Comparison of ENCODE assay signal across 10 mouse cellular contexts in the genomic region with DNA sequence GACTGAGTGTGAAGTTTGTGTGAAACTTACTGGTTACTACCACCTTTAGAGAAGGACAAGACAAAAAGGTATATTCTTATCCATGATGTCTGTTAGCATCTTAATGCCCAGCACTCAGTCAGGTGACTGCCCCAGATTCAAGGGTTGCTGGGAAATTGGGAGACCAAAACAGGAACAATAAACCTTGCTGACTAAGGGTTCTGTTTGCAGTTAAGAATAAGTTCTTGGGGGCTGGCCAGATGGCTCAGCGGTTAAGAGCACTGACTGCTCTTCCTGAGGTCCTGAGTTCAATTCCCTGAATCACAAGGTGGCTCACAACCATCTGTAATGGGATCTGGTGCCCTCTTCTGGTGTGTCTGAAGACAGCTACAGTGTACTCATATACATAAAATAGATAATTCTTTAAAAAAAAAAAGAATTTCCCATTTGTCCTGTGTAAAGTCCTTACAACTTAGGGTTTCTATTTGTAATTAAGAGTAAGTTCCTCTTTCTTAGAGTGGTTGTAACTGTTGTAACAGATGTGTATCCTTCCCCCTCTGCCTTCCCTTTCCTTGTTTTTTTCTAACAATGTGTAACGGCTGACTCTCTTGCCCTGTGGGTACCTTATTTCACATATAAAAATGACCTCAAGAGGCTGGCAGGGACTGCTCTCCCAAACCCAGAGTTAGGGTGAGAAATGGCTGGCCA. TPM values are rescaled to one million over a fixed set of nuclear protein-coding genes. Genes with fewer than 3 reads are reported as not detected.
DNase-seq lines count a peak whose midpoint lies in the region; ATAC-seq and TF ChIP-seq lines count a peak whose summit lies in the region.
"Had no signal": no experiment of that assay in that cellular context is flagged by ENCODE, and none has a peak within 500 bp of the region (broad histone marks: within the 10 kb centered on the region; RNA-seq: fewer than 3 reads in every experiment).

No protein-coding gene starts in this region.

- H3K4me3 ChIP-seq in heart, embryonic 10.5 days = no peak overlapping the region
- no peak overlapping the region for H3K4me3 ChIP-seq in liver, adult 2 months (ENCODE audit: insufficient read depth, low read depth, low read length)
- H3K4me3 ChIP-seq in liver, embryonic 11.5 days (ENCODE audit: low read depth, low read length) = no peak overlapping the region
- no peak overlapping the region for H3K4me3 ChIP-seq in stomach, embryonic 15.5 days (replicated peaks)
- H3K4me3 ChIP-seq in midbrain, embryonic 16.5 days (ENCODE audit: low read depth, low read length) = no peak overlapping the region

- H3K4me1 ChIP-seq in heart, embryonic 10.5 days = peaks cover 46% of the 10 kb centered on the region
- H3K4me1 ChIP-seq in liver, adult 2 months (ENCODE audit: control insufficient read depth, insufficient read depth, low read length) = no peaks in the 10 kb centered on the region
- peaks cover 21% of the 10 kb centered on the region for H3K4me1 ChIP-seq in liver, embryonic 11.5 days (replicated peaks; ENCODE audit: control insufficient read depth, insufficient read depth, low read length)
- peaks cover 16% of the 10 kb centered on the region for H3K4me1 ChIP-seq in stomach, embryonic 15.5 days
- H3K4me1 ChIP-seq in midbrain, embryonic 16.5 days (ENCODE audit: control insufficient read depth, insufficient read depth, low read length) = peaks cover 3% of the 10 kb centered on the region

- H3K27me3 ChIP-seq in heart, embryonic 10.5 days (ENCODE audit: insufficient read depth, poor library complexity, severe bottlenecking) = no peaks in the 10 kb centered on the region
- no peaks in the 10 kb centered on the region for H3K27me3 ChIP-seq in liver, adult 2 months (ENCODE audit: control insufficient read depth, insufficient read depth, low read length)
- 0 out of 2 replicates have a peak, but pooled peaks cover 3% of the 10 kb centered on the region for H3K27me3 ChIP-seq in liver, embryonic 11.5 days (replicated peaks; ENCODE audit: control insufficient read depth, insufficient read depth, low read length)
- H3K27me3 ChIP-seq in stomach, embryonic 15.5 days (replicated peaks) = no peaks in the 10 kb centered on the region
- no peaks in the 10 kb centered on the region for H3K27me3 ChIP-seq in midbrain, embryonic 16.5 days (ENCODE audit: control insufficient read depth, insufficient read depth, low read depth, low read length)

- no peaks in the 10 kb centered on the region for H3K36me3 ChIP-seq in heart, embryonic 10.5 days
- no peaks in the 10 kb centered on the region for H3K36me3 ChIP-seq in liver, adult 2 months (ENCODE audit: control insufficient read depth, insufficient read depth, low read length)
- no peaks in the 10 kb centered on the region for H3K36me3 ChIP-seq in liver, embryonic 11.5 days (ENCODE audit: control insufficient read depth, insufficient read depth, low read length)
- no peaks in the 10 kb centered on the region for H3K36me3 ChIP-seq in stomach, embryonic 15.5 days
- H3K36me3 ChIP-seq in midbrain, embryonic 16.5 days (ENCODE audit: control insufficient read depth, insufficient read depth, low read length) = no peaks in the 10 kb centered on the region

- no peaks in the 10 kb centered on the region for H3K79me2 ChIP-seq in liver, adult 2 months (ENCODE audit: control insufficient read depth, insufficient read depth, low read length)

- H3K9me3 ChIP-seq in heart, embryonic 10.5 days = no peaks in the 10 kb centered on the region
- H3K9me3 ChIP-seq in liver, embryonic 11.5 days (ENCODE audit: control insufficient read depth, low read length) = no peaks in the 10 kb centered on the region
- H3K9me3 ChIP-seq in stomach, embryonic 15.5 days = no peaks in the 10 kb centered on the region
- H3K9me3 ChIP-seq in midbrain, embryonic 16.5 days (replicated peaks; ENCODE audit: control insufficient read depth, low read length, poor library complexity, severe bottlenecking) = no peaks in the 10 kb centered on the region

- H3K9ac ChIP-seq in liver, adult 2 months (ENCODE audit: low read depth, low read length) = no peak overlapping the region
- no peak overlapping the region for H3K9ac ChIP-seq in liver, embryonic 11.5 days (ENCODE audit: low read depth, low read length)
- no peak overlapping the region for H3K9ac ChIP-seq in stomach, embryonic 15.5 days
- H3K9ac ChIP-seq in midbrain, embryonic 16.5 days (ENCODE audit: low read depth, low read length) = no peak overlapping the region

- TF ChIP-seq POLR2A in liver, adult 2 months (IDR thresholded peaks at IDR 0.05; ENCODE audit: extremely low read depth, insufficient read depth, low read length) = no peak

- WGBS in heart, embryonic 10.5 days = 73% methylated on average over 2 of the region's 2 CpGs
- 57% methylated on average over 2 of the region's 2 CpGs for WGBS in liver, adult 2 months
- WGBS in liver, embryonic 11.5 days = 54% methylated on average over 2 of the region's 2 CpGs
- 81% methylated on average over 2 of the region's 2 CpGs for WGBS in stomach, embryonic 15.5 days
- WGBS in midbrain, embryonic 16.5 days = 87% methylated on average over 2 of the region's 2 CpGs

- H3K4me2 ChIP-seq in liver, embryonic 11.5 days = 0 out of 2 replicates have a peak overlapping the region, but pooled peaks have one; percentile 24
- H3K4me2 ChIP-seq in stomach, embryonic 15.5 days = no peak overlapping the region
- H3K4me2 ChIP-seq in midbrain, embryonic 16.5 days (ENCODE audit: low read length) = no peak overlapping the region

- TF ChIP-seq CTCF in liver, adult 2 months (IDR thresholded peaks at IDR 0.05; ENCODE audit: low read depth, low read length) = no peak

- peak overlapping the region; percentile 75 for H3K27ac ChIP-seq in heart, embryonic 10.5 days
- peak overlapping the region; percentile 68; the same call in 1 of the 2 replicates for H3K27ac ChIP-seq in liver, adult 2 months (replicated peaks; ENCODE audit: insufficient read depth, low read depth, low read length)
- peak overlapping the region; percentile 54; the same call in 1 of the 2 replicates for H3K27ac ChIP-seq in liver, embryonic 11.5 days (ENCODE audit: low read depth, low read length)
- 0 out of 2 replicates have a peak overlapping the region, but pooled peaks have one; percentile 16 for H3K27ac ChIP-seq in stomach, embryonic 15.5 days
- H3K27ac ChIP-seq in midbrain, embryonic 16.5 days (ENCODE audit: low read length) = no peak overlapping the region

- no peak for DNase-seq in heart, embryonic 10.5 days (ENCODE audit: low spot score)
- DNase-seq in heart, adult 8-10 months (ENCODE audit: low spot score) = no peak
- no peak for DNase-seq in liver, adult 2 months (ENCODE audit: extremely low read depth, low read depth, low spot score)
- no peak for DNase-seq in liver
- no peak for DNase-seq in liver, embryonic 11.5 days (ENCODE audit: low spot score)
- no peak for DNase-seq in right cerebral cortex, adult 18-20 months

- ATAC-seq in liver, embryonic 11.5 days (replicated peaks; ENCODE audit: low FRiP score) = no peak
- ATAC-seq in stomach, embryonic 15.5 days (ENCODE audit: insufficient read depth, low FRiP score, low read depth) = no peak
- ATAC-seq in midbrain, embryonic 16.5 days = no peak

RNA-seq across cellular contexts. Expression of gene 6030408B16Rik, which starts 24.9 kb away (rescaled TPM):
- polyA plus RNA-seq in heart, embryonic 10.5 days (2016; fragmentation: Nextera tagmentation; extraction: Ambion mirVana) = 0.49 and 1.8 TPM in 2 replicates
- total RNA-seq in heart, adult 8-10 months (2022) = 1 to 10 TPM in 3 of 4 experiments, under 1 TPM in 1; 0.54 to 2.1 (median 1.1) TPM
- total RNA-seq in liver, adult 2 months (2014; rRNA removed) = not detected in 2 replicates
- polyA plus RNA-seq in liver, adult 2 months (2012; rRNA removed) = 0.10 TPM in 1 of 2 replicates, not detected in the other
- polyA plus RNA-seq in liver, embryonic 11.5 days (2014; fragmentation: Nextera tagmentation; extraction: Ambion mirVana) = 0.58 and 0.94 TPM in 2 replicates
- polyA plus RNA-seq in stomach, embryonic 15.5 days (2015; fragmentation: Nextera tagmentation; extraction: Ambion mirVana) = 9.5 and 11.6 TPM in 2 replicates
- polyA plus RNA-seq in midbrain, embryonic 16.5 days (2015; fragmentation: Nextera tagmentation; extraction: Ambion mirVana) = 0.19 and 0.26 TPM in 2 replicates
- total RNA-seq: layer of hippocampus, postnatal 10 days had no signal

RNA-seq across cellular contexts. Expression of gene Atg101, which starts 33.9 kb away (rescaled TPM):
- polyA plus RNA-seq in heart, embryonic 10.5 days (2016; fragmentation: Nextera tagmentation; extraction: Ambion mirVana) = 59.5 and 77.0 TPM in 2 replicates
- total RNA-seq in heart, adult 8-10 months (2022) = 10 to 100 TPM; 21.1 to 25.4 (median 21.4) TPM
- 55.3 and 63.2 TPM in 2 replicates for total RNA-seq in liver, adult 2 months (2014; rRNA removed)
- 89.3 and 94.5 TPM in 2 replicates for polyA plus RNA-seq in liver, adult 2 months (2012; rRNA removed)
- polyA plus RNA-seq in liver, embryonic 11.5 days (2014; fragmentation: Nextera tagmentation; extraction: Ambion mirVana) = 52.6 and 54.9 TPM in 2 replicates
- 66.0 and 66.4 TPM in 2 replicates for polyA plus RNA-seq in stomach, embryonic 15.5 days (2015; fragmentation: Nextera tagmentation; extraction: Ambion mirVana)
- 74.8 and 79.8 TPM in 2 replicates for polyA plus RNA-seq in midbrain, embryonic 16.5 days (2015; fragmentation: Nextera tagmentation; extraction: Ambion mirVana)

RNA-seq across cellular contexts. Expression of gene Krt80, which starts 52.0 kb away (rescaled TPM):
- polyA plus RNA-seq in heart, embryonic 10.5 days (2016; fragmentation: Nextera tagmentation; extraction: Ambion mirVana) = 0.80 and 1.7 TPM in 2 replicates
- total RNA-seq in heart, adult 8-10 months (2022) = 1 to 10 TPM; 1.5 to 4.7 (median 2.4) TPM
- total RNA-seq in liver, adult 2 months (2014; rRNA removed) = 0.07 and 0.09 TPM in 2 replicates
- 0.15 and 0.46 TPM in 2 replicates for polyA plus RNA-seq in liver, adult 2 months (2012; rRNA removed)
- 0.23 TPM in 1 of 2 replicates, not detected in the other for polyA plus RNA-seq in liver, embryonic 11.5 days (2014; fragmentation: Nextera tagmentation; extraction: Ambion mirVana)
- polyA plus RNA-seq in stomach, embryonic 15.5 days (2015; fragmentation: Nextera tagmentation; extraction: Ambion mirVana) = 7.7 and 12.7 TPM in 2 replicates
- polyA plus RNA-seq in midbrain, embryonic 16.5 days (2015; fragmentation: Nextera tagmentation; extraction: Ambion mirVana) = 0.10 TPM in 2 replicates
- polyA plus RNA-seq: neural tube, embryonic 11.5 days had no signal
